Mouse (Mus musculus): ENCODE data around the gene Gata1. TPM values are rescaled to one million over a fixed set of nuclear protein-coding genes. Genes with fewer than 3 reads are reported as not detected.
"Not testable (repeated sequence)": the region's sequence is repeated elsewhere in the genome, so short reads cannot be mapped to it uniquely, and the experiment has no call there.

Gene Gata1
- total RNA-seq, 2 experiments from 2014 or later: not detected

DNA sequence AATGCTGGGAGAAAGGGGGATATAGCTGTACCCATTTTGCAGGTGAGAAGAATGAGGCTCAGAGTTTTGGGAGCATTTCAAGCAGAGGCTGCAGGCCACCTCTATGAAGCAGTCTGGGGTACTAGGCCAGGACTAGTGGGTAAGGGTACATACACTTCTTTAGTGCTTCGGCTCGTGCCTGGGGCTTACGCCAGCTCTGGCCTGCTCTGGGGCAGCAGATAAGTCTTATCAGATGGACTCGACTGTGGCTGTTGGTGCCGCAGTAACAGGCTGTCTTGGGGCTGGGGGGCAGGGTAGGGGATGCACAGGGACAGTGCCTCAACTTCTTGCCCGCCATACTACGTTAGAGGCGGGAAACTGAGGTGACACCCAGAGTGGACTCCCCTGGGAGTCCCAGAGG is 9.6 kb downstream of the Gata1 start:
- DNase-seq (ENCODE audit: extremely low spot score in 1 of 2, low spot score in 2 of 2): no peak
- intact Hi-C loops (cut with DNase I): no loop called here

DNA sequence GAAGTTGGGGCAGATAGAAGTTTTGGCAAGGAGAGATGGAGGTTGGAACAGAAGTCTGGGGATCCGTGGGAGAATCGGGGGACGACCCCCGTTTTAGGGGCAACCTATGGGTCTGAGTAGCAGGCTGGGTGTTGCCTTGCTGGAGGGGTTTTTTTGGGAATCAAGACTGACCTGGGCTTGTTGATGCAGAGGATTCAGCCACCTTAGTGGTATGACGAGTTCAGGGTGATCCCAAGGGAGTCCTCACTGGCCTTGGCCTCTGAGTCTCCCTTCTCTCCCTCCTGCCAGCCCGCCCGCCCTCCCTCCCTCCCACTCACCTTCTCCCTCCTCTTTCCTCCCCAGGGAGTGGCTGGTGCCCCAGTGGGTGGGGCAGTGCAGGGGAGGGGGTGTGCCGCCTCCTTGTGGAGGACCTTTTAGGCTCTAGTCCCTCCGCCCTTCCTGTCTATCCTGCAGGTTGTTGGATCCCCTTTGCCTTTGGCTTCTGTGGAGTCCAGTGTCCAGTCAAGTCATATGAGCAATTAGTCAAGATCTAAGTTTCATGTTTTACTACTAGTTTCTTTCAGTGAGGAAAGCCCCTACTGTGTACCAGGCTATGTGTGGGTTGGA is 10.2 kb downstream of the Gata1 start:
- intact Hi-C loops (cut with DNase I): no loop called here
- no peak for DNase-seq (ENCODE audit: extremely low spot score in 1 of 2, low spot score in 2 of 2)

GRCm38 (mm10) chrX:7966161-7966560 is 11.7 kb downstream of the Gata1 start:
- intact Hi-C loops (cut with DNase I): no loop called here
- no peak for DNase-seq (ENCODE audit: extremely low spot score in 1 of 2, low spot score in 2 of 2)

DNA sequence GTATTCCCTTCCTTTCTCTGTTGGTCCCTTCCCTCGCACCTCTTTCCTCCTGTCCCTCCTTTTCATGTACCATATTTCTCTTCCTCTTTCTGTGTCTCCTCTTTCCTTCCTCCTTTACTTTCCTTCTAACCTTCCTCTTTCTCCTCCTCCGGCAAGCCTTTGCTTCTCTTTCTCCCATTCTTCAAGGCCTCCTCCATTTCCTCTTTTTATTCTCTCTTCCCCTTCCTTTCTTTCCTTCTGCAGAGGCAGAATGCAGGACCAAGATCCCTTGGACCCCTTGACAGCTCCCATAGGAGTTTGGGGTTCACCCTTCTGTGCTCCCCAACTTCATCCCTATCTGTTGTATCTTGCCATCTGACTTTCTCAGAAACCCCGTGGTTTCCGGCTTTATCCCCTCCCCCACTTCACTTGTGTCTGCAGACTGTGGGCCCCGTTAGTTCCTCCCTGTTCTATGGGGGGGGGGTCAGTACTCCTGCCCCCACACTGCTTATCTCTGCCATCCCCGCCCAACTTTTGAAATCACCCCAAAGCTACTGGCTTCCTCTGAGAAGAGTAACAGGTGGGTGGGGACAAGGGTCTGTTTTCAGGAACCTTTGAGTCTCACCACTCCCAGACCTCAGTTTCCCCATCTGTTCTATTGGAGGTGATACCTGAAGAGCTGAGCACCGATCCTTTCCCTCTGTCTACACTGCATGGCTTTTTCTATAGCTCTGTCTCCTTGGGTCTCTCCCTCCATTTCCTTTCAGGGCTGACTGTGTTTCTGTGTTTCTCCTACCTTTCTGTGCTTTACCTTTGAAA is 13.8 kb downstream of the Gata1 start:
- DNase-seq (ENCODE audit: extremely low spot score in 1 of 2, low spot score in 2 of 2): no peak
- intact Hi-C loops (cut with DNase I): no loop called here

DNA sequence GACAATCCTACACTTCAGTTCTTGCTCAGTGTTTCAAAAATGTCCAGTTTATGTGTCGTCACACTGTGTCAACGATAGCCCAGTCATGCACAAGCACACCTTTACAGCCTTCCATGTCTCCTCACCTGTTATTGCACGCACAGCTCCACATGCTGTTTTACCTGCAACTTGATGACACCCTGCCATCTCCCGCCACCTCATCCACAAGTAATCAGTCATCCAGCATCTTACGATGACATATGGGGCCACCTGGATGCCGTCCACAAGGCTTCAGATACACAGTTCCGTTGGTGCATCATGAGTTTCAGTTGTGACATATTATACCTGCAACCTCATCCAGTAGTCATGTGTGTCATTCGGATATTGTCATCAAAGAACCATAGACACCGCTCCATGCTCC is 19.0 kb downstream of the Gata1 start:
- DNase-seq (ENCODE audit: extremely low spot score in 1 of 2, low spot score in 2 of 2): no peak
- intact Hi-C loops (cut with DNase I): no loop called here

DNA sequence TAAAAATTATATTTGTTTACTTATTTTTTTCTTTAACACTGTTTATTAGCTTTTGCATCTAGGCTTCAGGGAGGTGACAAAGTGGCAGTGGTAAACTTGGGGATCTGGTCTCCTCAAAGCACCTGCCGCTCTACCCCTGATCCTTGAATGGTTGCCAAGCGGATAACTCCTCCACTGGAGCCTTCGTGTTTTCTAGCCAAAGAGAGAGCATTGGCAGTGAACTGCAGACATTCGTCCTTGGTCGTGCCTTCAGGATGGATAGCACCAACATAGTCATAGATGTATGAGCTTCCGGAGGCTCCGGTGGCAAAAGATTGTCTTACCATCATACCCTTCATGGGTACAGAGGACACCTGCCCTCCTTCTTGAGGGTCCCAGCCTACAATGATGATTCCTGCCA is 27.8 kb downstream of the Gata1 start:
- DNase-seq (ENCODE audit: extremely low spot score in 1 of 2, low spot score in 2 of 2): no peak
- intact Hi-C loops (cut with DNase I): no loop called here

GRCm38 (mm10) chrX:7947900-7948492 is 29.9 kb downstream of the Gata1 start:
- peak; percentile 91 to 96 for DNase-seq (ENCODE audit: extremely low spot score in 1 of 2, low spot score in 2 of 2)
- intact Hi-C loops (cut with DNase I): no loop called here

GRCm38 (mm10) chrX:7947108-7947899 is 30.6 kb downstream of the Gata1 start, which contains the start of gene Hdac6:
Hdac6 (minus strand) TSS chrX:7947889.
- peak in 1 of 2 experiments; percentile 43 for DNase-seq (ENCODE audit: extremely low spot score in 1 of 2, low spot score in 2 of 2)
- intact Hi-C loops (cut with DNase I): no loop called here

- no peak for DNase-seq (ENCODE audit: extremely low spot score in 1 of 2, low spot score in 2 of 2)
- intact Hi-C loops (cut with DNase I): no loop called here
Observed at GRCm38 (mm10) chrX:7945618-7946017, 32.3 kb downstream of the Gata1 start.

DNA sequence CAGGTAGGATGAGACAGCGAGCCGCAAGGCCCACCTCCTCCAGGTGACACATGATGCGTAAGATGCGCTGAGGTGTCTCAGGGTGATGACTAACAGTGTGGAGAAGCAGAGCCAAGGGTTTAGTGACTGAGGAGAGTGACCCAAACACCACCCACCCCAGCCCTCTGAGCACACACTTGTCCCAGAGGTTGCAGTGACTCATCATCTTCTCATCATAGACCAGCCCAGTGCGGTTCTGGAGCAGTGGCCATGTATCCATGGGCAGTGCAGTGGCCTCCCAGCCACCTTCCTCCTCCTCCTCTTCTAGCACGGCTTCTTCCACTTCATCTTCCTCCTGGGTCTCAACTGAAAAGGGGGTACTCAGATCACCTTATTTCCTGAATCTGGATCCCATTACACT is 40.2 kb downstream of the Gata1 start:
- no peak for DNase-seq (ENCODE audit: extremely low spot score in 1 of 2, low spot score in 2 of 2)

GRCm38 (mm10) chrX:7936874-7937273 is 41.0 kb downstream of the Gata1 start:
- intact Hi-C loops (cut with DNase I): no loop called here
- DNase-seq (ENCODE audit: extremely low spot score in 1 of 2, low spot score in 2 of 2): no peak

More for the DNA sequence above, 40.2 kb downstream of the Gata1 start:
- intact Hi-C loops (cut with DNase I): no loop called here

- DNase-seq (ENCODE audit: extremely low spot score in 1 of 2, low spot score in 2 of 2): no peak
- intact Hi-C loops (cut with DNase I): no loop called here
Observed at GRCm38 (mm10) chrX:7928270-7928790, 49.5 kb downstream of the Gata1 start, which contains the start of gene Eras. Eras (minus strand) TSS chrX:7928607.

DNA sequence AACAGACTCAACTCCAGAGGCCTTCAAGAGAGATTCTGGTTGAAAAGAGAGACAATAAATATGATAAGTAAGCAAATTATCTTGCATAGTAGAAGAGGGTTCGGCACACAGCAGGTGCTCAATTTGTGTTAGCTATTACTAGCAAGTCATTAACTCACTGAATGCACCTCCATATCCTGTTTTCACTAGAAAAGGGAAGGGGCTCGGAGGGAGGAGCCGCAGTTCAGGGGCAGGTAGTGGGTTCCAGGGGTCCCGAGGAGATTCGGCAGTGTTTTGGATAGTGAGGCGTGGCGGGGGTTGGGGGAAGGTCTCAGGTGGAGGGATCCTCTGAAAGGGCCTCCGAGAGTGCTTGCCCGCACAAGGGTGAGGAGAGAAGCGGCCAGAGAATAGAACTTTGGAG is 50.8 kb downstream of the Gata1 start:
- no peak for DNase-seq (ENCODE audit: extremely low spot score in 1 of 2, low spot score in 2 of 2)
- intact Hi-C loops (cut with DNase I): no loop called here

GRCm38 (mm10) chrX:7926266-7926665 is 51.6 kb downstream of the Gata1 start:
- intact Hi-C loops (cut with DNase I): no loop called here
- no peak for DNase-seq (ENCODE audit: extremely low spot score in 1 of 2, low spot score in 2 of 2)

GRCm38 (mm10) chrX:7922032-7922431 is 55.8 kb downstream of the Gata1 start:
- intact Hi-C loops (cut with DNase I): no loop called here
- DNase-seq (ENCODE audit: extremely low spot score in 1 of 2, low spot score in 2 of 2): no peak

DNA sequence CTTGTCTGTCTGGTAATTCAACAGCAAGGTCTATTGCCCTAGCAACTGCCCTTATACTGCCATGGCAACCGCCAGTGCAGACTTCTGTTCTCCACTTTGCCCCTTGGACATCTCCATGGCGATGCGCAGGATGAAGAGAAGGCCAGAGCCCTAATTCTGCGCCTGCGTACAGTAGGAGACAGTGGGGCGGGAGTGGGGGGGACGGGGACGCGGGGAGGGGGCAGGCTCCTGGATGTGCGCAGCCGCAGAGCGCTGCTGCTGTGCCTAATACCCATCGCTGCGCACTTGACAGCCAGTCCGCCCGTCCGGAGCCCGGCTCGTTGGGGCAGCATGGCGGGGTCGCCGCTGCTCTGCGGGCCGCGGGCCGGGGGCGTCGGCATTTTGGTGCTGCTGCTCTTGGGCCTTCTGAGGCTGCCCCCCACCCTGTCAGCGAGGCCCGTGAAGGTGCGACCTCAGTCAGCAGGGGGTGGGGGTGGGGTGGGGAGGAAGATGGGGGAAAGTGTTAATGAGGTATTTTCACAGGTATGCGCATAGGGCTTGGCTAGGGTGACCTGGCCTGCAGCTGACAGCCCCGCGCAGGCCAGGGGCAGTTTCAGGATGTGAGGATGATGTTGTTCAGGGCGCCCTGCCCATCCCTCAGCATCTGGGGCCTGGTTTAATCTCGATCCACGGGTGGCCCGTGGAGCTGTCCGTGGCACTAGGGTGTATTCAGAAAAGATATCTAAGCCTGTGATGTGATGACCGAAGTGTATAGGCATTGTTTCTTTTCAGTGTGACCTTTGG is 58.1 kb downstream of the Gata1 start, which contains the start of gene Pcsk1n:
TSS of gene Pcsk1n (plus strand) at position 222 of the 783 bp plus-strand sequence.
- intact Hi-C loops (cut with DNase I): loop anchor here (5.0 kb wide), 1 partner anchor 98 kb away; the partner anchor contains the start of gene Glod5
- DNase-seq (ENCODE audit: extremely low spot score in 1 of 2, low spot score in 2 of 2): peak; percentile 31 to 66

DNA sequence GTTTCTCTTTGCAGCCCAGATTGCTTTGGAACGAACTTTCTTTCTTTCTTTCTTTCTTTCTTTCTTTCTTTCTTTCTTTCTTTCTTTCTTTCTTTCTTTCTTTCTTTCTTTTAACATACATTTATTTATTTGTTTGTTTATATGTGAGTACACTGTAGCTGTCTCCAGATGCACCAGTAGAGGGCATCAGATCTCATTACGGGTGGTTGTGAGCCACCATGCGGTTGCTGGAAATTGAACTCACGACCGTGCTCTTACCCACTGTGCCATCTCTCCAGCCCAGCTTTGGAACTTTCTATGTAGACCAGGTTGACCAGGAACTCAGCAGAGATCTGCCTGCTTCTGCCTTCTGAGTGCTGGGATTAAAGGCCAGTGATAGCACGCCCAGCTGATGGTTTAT is 59.9 kb downstream of the Gata1 start:
- not testable (repeated sequence) for DNase-seq (ENCODE audit: extremely low spot score in 1 of 2, low spot score in 2 of 2)
- intact Hi-C loops (cut with DNase I): loop anchor here (5.0 kb wide), 1 partner anchor 99 kb away; the partner anchor contains the start of gene Glod5

- intact Hi-C loops (cut with DNase I): loop anchor here (5.0 kb wide), 1 partner anchor 102 kb away; the partner anchor contains the start of gene Glod5
- DNase-seq (ENCODE audit: extremely low spot score in 1 of 2, low spot score in 2 of 2): not testable (repeated sequence)
Observed at GRCm38 (mm10) chrX:7915669-7916068, 62.2 kb downstream of the Gata1 start.
